8 mouse cellular contexts compared by ENCODE assay signal in the genomic region with DNA sequence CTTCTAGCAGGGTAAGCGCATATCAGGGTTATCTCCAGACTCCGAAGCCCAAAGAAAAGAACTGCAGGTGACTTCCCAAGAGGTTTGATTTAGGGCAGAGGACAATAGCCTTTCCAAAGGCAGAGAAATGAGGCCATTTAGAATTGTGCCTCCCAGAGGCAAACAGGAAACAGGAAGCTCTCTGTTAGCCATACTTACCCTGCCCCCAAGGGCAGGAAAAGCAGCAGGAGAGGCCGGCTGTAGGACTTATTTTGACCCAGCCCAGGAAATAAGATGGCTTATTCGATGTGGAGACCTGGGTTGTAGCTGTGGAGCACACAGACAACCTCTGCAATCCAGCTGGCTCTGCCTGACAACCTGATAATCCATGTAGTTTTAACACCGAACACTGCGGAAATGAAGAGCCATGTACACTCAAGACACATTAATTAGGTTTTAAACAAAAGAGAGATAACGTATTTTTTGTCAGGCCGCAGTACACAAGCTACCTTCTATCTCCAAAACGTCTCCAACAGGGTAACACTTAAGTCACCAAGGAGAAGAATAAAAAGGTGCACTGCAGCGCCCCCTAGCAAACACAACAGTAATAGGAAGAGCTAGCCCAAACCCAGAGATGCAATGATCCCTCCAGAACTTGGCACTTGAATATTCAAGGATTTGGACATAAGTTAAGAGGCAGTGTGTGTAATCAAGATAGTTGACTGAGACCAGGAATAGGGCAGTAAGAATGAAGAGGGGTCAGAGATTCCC.
A peak's percentile ranks its signal among the peaks of the same experiment; 100 is the strongest.
DNase-seq lines count a peak whose midpoint lies in the region; ATAC-seq and TF ChIP-seq lines count a peak whose summit lies in the region.

No protein-coding gene starts in this region.

- ATAC-seq in kidney, embryonic 16.5 days (ENCODE audit: low FRiP score, low TSS enrichment) = 0 out of 2 replicates have a peak, but pooled peaks have one; percentile 6
- ATAC-seq in erythroblast, adult 5-6 weeks (replicated peaks; ENCODE audit: low FRiP score, poor library complexity, severe bottlenecking) = no peak
- ATAC-seq in intestine, embryonic 16.5 days = no peak

- H3K9ac ChIP-seq in kidney, embryonic 16.5 days (replicated peaks; ENCODE audit: low read length) = no peak overlapping the region
- H3K9ac ChIP-seq in intestine, embryonic 16.5 days (ENCODE audit: low read depth, low read length) = no peak overlapping the region

- intact Hi-C loops in gastrocnemius, adult 2 months (cut with DNase I) = loop anchor here (5.0 kb wide), 1 partner anchor 168 kb away; no protein-coding TSS in a partner anchor
- intact Hi-C loops in gastrocnemius, postnatal 36 days (cut with DNase I) = no loop called here

- no peak overlapping the region for H3K4me3 ChIP-seq in gastrocnemius, adult 2 months
- no peak overlapping the region for H3K4me3 ChIP-seq in kidney, embryonic 16.5 days (ENCODE audit: low read length)
- no peak overlapping the region for H3K4me3 ChIP-seq in intestine, embryonic 16.5 days (ENCODE audit: low read length)
- H3K4me3 ChIP-seq in hindbrain, embryonic 10.5 days = no peak overlapping the region

- no peak overlapping the region for H3K4me2 ChIP-seq in kidney, embryonic 16.5 days (replicated peaks; ENCODE audit: low read depth, low read length)
- no peak overlapping the region for H3K4me2 ChIP-seq in intestine, embryonic 16.5 days (ENCODE audit: low read depth, low read length)

- peak overlapping the region; percentile 56 for H3K27ac ChIP-seq in gastrocnemius, adult 2 months
- H3K27ac ChIP-seq in kidney, embryonic 16.5 days (ENCODE audit: low read length) = no peak overlapping the region
- H3K27ac ChIP-seq in intestine, embryonic 16.5 days (ENCODE audit: low read length) = no peak overlapping the region
- no peak overlapping the region for H3K27ac ChIP-seq in hindbrain, embryonic 10.5 days

- H3K4me1 ChIP-seq in kidney, embryonic 16.5 days (ENCODE audit: insufficient read depth, low read length) = peaks cover 4% of the 10 kb centered on the region; the same call in 1 of the 2 replicates
- no peaks in the 10 kb centered on the region for H3K4me1 ChIP-seq in intestine, embryonic 16.5 days (ENCODE audit: control insufficient read depth, insufficient read depth, low read length)
- 0 out of 2 replicates have a peak, but pooled peaks cover 4% of the 10 kb centered on the region for H3K4me1 ChIP-seq in hindbrain, embryonic 10.5 days (replicated peaks)

- H3K9me3 ChIP-seq in kidney, embryonic 16.5 days (ENCODE audit: low read length) = peaks cover 3% of the 10 kb centered on the region
- 0 out of 2 replicates have a peak, but pooled peaks cover 3% of the 10 kb centered on the region for H3K9me3 ChIP-seq in intestine, embryonic 16.5 days (ENCODE audit: control insufficient read depth, low read length)
- H3K9me3 ChIP-seq in hindbrain, embryonic 10.5 days = peaks cover 7% of the 10 kb centered on the region; the same call in 1 of the 2 replicates

- H3K27me3 ChIP-seq in kidney, embryonic 16.5 days (ENCODE audit: insufficient read depth, low read length) = no peaks in the 10 kb centered on the region
- H3K27me3 ChIP-seq in intestine, embryonic 16.5 days (replicated peaks; ENCODE audit: control insufficient read depth, insufficient read depth, low read length) = no peaks in the 10 kb centered on the region
- no peaks in the 10 kb centered on the region for H3K27me3 ChIP-seq in hindbrain, embryonic 10.5 days (ENCODE audit: insufficient read depth, poor library complexity, severe bottlenecking)

- WGBS in kidney, embryonic 16.5 days = 70% methylated on average over 10 of the region's 10 CpGs
- 68% methylated on average over 10 of the region's 10 CpGs for WGBS in intestine, embryonic 16.5 days
- 68% methylated on average over 10 of the region's 10 CpGs for WGBS in hindbrain, embryonic 10.5 days

- H3K36me3 ChIP-seq in kidney, embryonic 16.5 days (ENCODE audit: insufficient read depth, low read length) = no peaks in the 10 kb centered on the region
- no peaks in the 10 kb centered on the region for H3K36me3 ChIP-seq in intestine, embryonic 16.5 days (ENCODE audit: control insufficient read depth, insufficient read depth, low read length)
- no peaks in the 10 kb centered on the region for H3K36me3 ChIP-seq in hindbrain, embryonic 10.5 days

- DNase-seq in gastrocnemius, adult 2 months = peak; percentile 28
- no peak for DNase-seq in gastrocnemius, postnatal 36 days
- DNase-seq in A20 (ENCODE audit: low read depth, low spot score) = peak; percentile 50
- peak; percentile 26 for DNase-seq in brain, adult 2 months (ENCODE audit: low read depth, low spot score)
- no peak for DNase-seq in hindbrain, embryonic 10.5 days (ENCODE audit: low spot score)

- peak; percentile 54 for TF ChIP-seq CTCF in gastrocnemius, adult 2 months (IDR thresholded peaks at IDR 0.05)

Comparison
In these comparisons a context has a peak if more than half of its experiments do, and no peak if none do; other contexts are left out.
1. DNase-seq: peak in gastrocnemius, adult 2 months (single experiment), A20 (single experiment) and brain, adult 2 months (single experiment); none in gastrocnemius, postnatal 36 days (0 of 2) and hindbrain, embryonic 10.5 days (single experiment).